In genomic region chr5:31055216-31056140, GRCm38 (mm10) we compare ENCODE assay signal across 8 mouse cellular contexts. TPM values are rescaled to one million over a fixed set of nuclear protein-coding genes. Genes with fewer than 3 reads are reported as not detected.
DNase-seq lines count a peak whose midpoint lies in the region; ATAC-seq and TF ChIP-seq lines count a peak whose summit lies in the region.

No protein-coding gene starts in this region.

- H3K4me1 ChIP-seq in kidney, embryonic 14.5 days (ENCODE audit: control insufficient read depth, insufficient read depth, low read length): peaks cover 14% of the 10 kb centered on the region
- H3K4me1 ChIP-seq in heart, embryonic 15.5 days (replicated peaks): peaks cover 15% of the 10 kb centered on the region
- peaks cover 5% of the 10 kb centered on the region for H3K4me1 ChIP-seq in lung, postnatal 0 days (ENCODE audit: insufficient read depth, low read depth, low read length)
- no peaks in the 10 kb centered on the region for H3K4me1 ChIP-seq in stomach, postnatal 0 days (replicated peaks; ENCODE audit: control insufficient read depth, insufficient read depth)

- POLR2A ChIA-PET in Patski (lab: Charles Lee): interaction anchor here (1.0 to 1.2 kb wide), 2 partner anchors 20 to 96 kb away, joined by 3 read pairs; no protein-coding TSS in a partner anchor

- DNase-seq in kidney, adult 11 months: no peak
- no peak for DNase-seq in Patski (ENCODE audit: low read depth, low spot score)
- DNase-seq in lung, postnatal 0 days (ENCODE audit: low spot score): peak; percentile 23
- DNase-seq in stomach, postnatal 0 days (ENCODE audit: low spot score): no peak
- no peak for DNase-seq in frontal cortex, postnatal 14 days (ENCODE audit: low spot score in 2 of 2)
- DNase-seq in cerebellum, postnatal 10 days: no peak

- WGBS in kidney, embryonic 14.5 days: 12% methylated on average over 19 of the region's 19 CpGs
- WGBS in heart, embryonic 15.5 days: 22% methylated on average over 19 of the region's 19 CpGs
- WGBS in lung, postnatal 0 days: 16% methylated on average over 19 of the region's 19 CpGs
- 22% methylated on average over 19 of the region's 19 CpGs for WGBS in stomach, postnatal 0 days

- peak overlapping the region; percentile 80 for H3K4me3 ChIP-seq in kidney, embryonic 14.5 days (ENCODE audit: low read length)
- peak overlapping the region; percentile 60 for H3K4me3 ChIP-seq in heart, embryonic 15.5 days
- H3K4me3 ChIP-seq in lung, postnatal 0 days (ENCODE audit: low read depth, low read length): peak overlapping the region; percentile 48
- H3K4me3 ChIP-seq in stomach, postnatal 0 days (ENCODE audit: low read depth, low read length): peak overlapping the region; percentile 60

- no peaks in the 10 kb centered on the region for H3K27me3 ChIP-seq in kidney, embryonic 14.5 days (ENCODE audit: control insufficient read depth, insufficient read depth, low read length)
- no peaks in the 10 kb centered on the region for H3K27me3 ChIP-seq in Patski
- H3K27me3 ChIP-seq in heart, embryonic 15.5 days: no peaks in the 10 kb centered on the region
- H3K27me3 ChIP-seq in lung, postnatal 0 days (replicated peaks; ENCODE audit: insufficient read depth, low read length): no peaks in the 10 kb centered on the region
- no peaks in the 10 kb centered on the region for H3K27me3 ChIP-seq in stomach, postnatal 0 days (ENCODE audit: control insufficient read depth, insufficient read depth, low read length)

- H3K27ac ChIP-seq in kidney, embryonic 14.5 days (ENCODE audit: low read depth, low read length): peak overlapping the region; percentile 76
- H3K27ac ChIP-seq in heart, embryonic 15.5 days: peak overlapping the region; percentile 63; the same call in 1 of the 2 replicates
- 0 out of 2 replicates have a peak overlapping the region, but pooled peaks have one; percentile 12 for H3K27ac ChIP-seq in lung, postnatal 0 days (ENCODE audit: low read length)
- peak overlapping the region; percentile 58 for H3K27ac ChIP-seq in stomach, postnatal 0 days (replicated peaks)

- TF ChIP-seq CTCF in Patski (IDR thresholded peaks at IDR 0.05): no peak
- no peak for TF ChIP-seq CTCF in lung, postnatal 0 days (IDR thresholded peaks at IDR 0.05)
- TF ChIP-seq CTCF in stomach, postnatal 0 days (IDR thresholded peaks at IDR 0.05; ENCODE audit: low read depth): no peak

- CTCF ChIA-PET in Patski (lab: Charles Lee): interaction anchor here (0.7 to 1.5 kb wide), 4 partner anchors 10 to 91 kb away, joined by 3 read pairs; no protein-coding TSS in a partner anchor

- H3K36me3 ChIP-seq in kidney, embryonic 14.5 days (ENCODE audit: control insufficient read depth, insufficient read depth, low read length): peaks cover 35% of the 10 kb centered on the region
- H3K36me3 ChIP-seq in heart, embryonic 15.5 days: peaks cover 34% of the 10 kb centered on the region; the same call in 1 of the 2 replicates
- H3K36me3 ChIP-seq in lung, postnatal 0 days (ENCODE audit: insufficient read depth, low read length): peaks cover 7% of the 10 kb centered on the region; the same call in 1 of the 2 replicates
- H3K36me3 ChIP-seq in stomach, postnatal 0 days (ENCODE audit: control insufficient read depth, insufficient read depth, low read length): peaks cover 10% of the 10 kb centered on the region; the same call in 1 of the 2 replicates

- H3K4me2 ChIP-seq in kidney, embryonic 14.5 days (replicated peaks; ENCODE audit: low read depth, low read length): peak overlapping the region; percentile 91
- H3K4me2 ChIP-seq in heart, embryonic 15.5 days: peak overlapping the region; percentile 96
- H3K4me2 ChIP-seq in lung, postnatal 0 days (replicated peaks; ENCODE audit: low read depth, low read length): peak overlapping the region; percentile 96
- peak overlapping the region; percentile 98 for H3K4me2 ChIP-seq in stomach, postnatal 0 days (replicated peaks; ENCODE audit: low read depth)

- peak overlapping the region; percentile 88 for H3K9ac ChIP-seq in kidney, embryonic 14.5 days (ENCODE audit: low read depth, low read length)
- H3K9ac ChIP-seq in heart, embryonic 15.5 days: peak overlapping the region; percentile 68
- peak overlapping the region; percentile 41 for H3K9ac ChIP-seq in lung, postnatal 0 days (replicated peaks; ENCODE audit: low read depth)
- peak overlapping the region; percentile 69 for H3K9ac ChIP-seq in stomach, postnatal 0 days (ENCODE audit: low read length)

- in situ Hi-C loops in Patski (cut with MboI; ENCODE audit: low pct_unique_long_range_greater_than_20kb): no loop called here

- peak; percentile 36 for ATAC-seq in kidney, embryonic 14.5 days (ENCODE audit: low FRiP score, low TSS enrichment)
- peak; percentile 10 for ATAC-seq in Patski
- peak; percentile 32; the same call in 1 of the 2 replicates for ATAC-seq in heart, embryonic 15.5 days (replicated peaks; ENCODE audit: insufficient number of reproducible peaks, insufficient read depth, low FRiP score, low read depth)
- no peak; the same call in 1 of the 2 replicates for ATAC-seq in lung, postnatal 0 days
- ATAC-seq in stomach, postnatal 0 days (ENCODE audit: low FRiP score, low TSS enrichment): no peak

- H3K9me3 ChIP-seq in kidney, embryonic 14.5 days (ENCODE audit: control insufficient read depth, low read length): no peaks in the 10 kb centered on the region
- no peaks in the 10 kb centered on the region for H3K9me3 ChIP-seq in heart, embryonic 15.5 days (replicated peaks)
- H3K9me3 ChIP-seq in lung, postnatal 0 days (ENCODE audit: low read length): no peaks in the 10 kb centered on the region
- no peaks in the 10 kb centered on the region for H3K9me3 ChIP-seq in stomach, postnatal 0 days (ENCODE audit: control insufficient read depth, low read length)

- no peak for TF ChIP-seq EP300 in lung, postnatal 0 days (IDR thresholded peaks at IDR 0.05)
- TF ChIP-seq EP300 in stomach, postnatal 0 days (optimal IDR thresholded peaks at IDR 0.05): no peak

RNA-seq across cellular contexts. Expression of gene Cad, which starts 0.9 kb away (rescaled TPM):
- polyA plus RNA-seq in kidney, embryonic 14.5 days (2014; fragmentation: Nextera tagmentation; extraction: Ambion mirVana): 35.4 and 40.5 TPM in 2 replicates
- 39.8 TPM for polyA plus RNA-seq in Patski (2021)
- 11.0 and 19.0 TPM in 2 replicates for polyA plus RNA-seq in heart, embryonic 15.5 days (2015; fragmentation: Nextera tagmentation; extraction: Ambion mirVana)
- polyA plus RNA-seq in lung, postnatal 0 days (2015; fragmentation: Nextera tagmentation; extraction: Ambion mirVana): 4.1 and 4.2 TPM in 2 replicates
- polyA plus RNA-seq in stomach, postnatal 0 days (2015; fragmentation: Nextera tagmentation; extraction: Ambion mirVana): 4.9 and 6.1 TPM in 2 replicates

RNA-seq across cellular contexts. Expression of gene Slc5a6, which starts 6.8 kb away (rescaled TPM):
- polyA plus RNA-seq in kidney, embryonic 14.5 days (2014; fragmentation: Nextera tagmentation; extraction: Ambion mirVana): 5.5 and 10.9 TPM in 2 replicates
- polyA plus RNA-seq in Patski (2021): 13.2 TPM
- 5.8 and 9.3 TPM in 2 replicates for polyA plus RNA-seq in heart, embryonic 15.5 days (2015; fragmentation: Nextera tagmentation; extraction: Ambion mirVana)
- 3.4 and 3.6 TPM in 2 replicates for polyA plus RNA-seq in lung, postnatal 0 days (2015; fragmentation: Nextera tagmentation; extraction: Ambion mirVana)
- 4.2 TPM in 2 replicates for polyA plus RNA-seq in stomach, postnatal 0 days (2015; fragmentation: Nextera tagmentation; extraction: Ambion mirVana)

RNA-seq across cellular contexts. Expression of gene Atraid, which starts 7.4 kb away (rescaled TPM):
- 144 and 160 TPM in 2 replicates for polyA plus RNA-seq in kidney, embryonic 14.5 days (2014; fragmentation: Nextera tagmentation; extraction: Ambion mirVana)
- polyA plus RNA-seq in Patski (2021): 118 TPM
- 116 and 118 TPM in 2 replicates for polyA plus RNA-seq in heart, embryonic 15.5 days (2015; fragmentation: Nextera tagmentation; extraction: Ambion mirVana)
- polyA plus RNA-seq in lung, postnatal 0 days (2015; fragmentation: Nextera tagmentation; extraction: Ambion mirVana): 260 and 289 TPM in 2 replicates
- 192 and 197 TPM in 2 replicates for polyA plus RNA-seq in stomach, postnatal 0 days (2015; fragmentation: Nextera tagmentation; extraction: Ambion mirVana)

RNA-seq across cellular contexts. Expression of gene Dnajc5g, which starts 50.6 kb away (rescaled TPM):
- not detected in 2 replicates for polyA plus RNA-seq in kidney, embryonic 14.5 days (2014; fragmentation: Nextera tagmentation; extraction: Ambion mirVana)
- polyA plus RNA-seq in Patski (2021): not detected
- not detected in 2 replicates for polyA plus RNA-seq in heart, embryonic 15.5 days (2015; fragmentation: Nextera tagmentation; extraction: Ambion mirVana)
- polyA plus RNA-seq in lung, postnatal 0 days (2015; fragmentation: Nextera tagmentation; extraction: Ambion mirVana): not detected in 2 replicates
- not detected in 2 replicates for polyA plus RNA-seq in stomach, postnatal 0 days (2015; fragmentation: Nextera tagmentation; extraction: Ambion mirVana)

RNA-seq across cellular contexts. Expression of gene Slc30a3, which starts 52.6 kb away (rescaled TPM):
- polyA plus RNA-seq in kidney, embryonic 14.5 days (2014; fragmentation: Nextera tagmentation; extraction: Ambion mirVana): 1.9 and 3.4 TPM in 2 replicates
- 0.06 TPM for polyA plus RNA-seq in Patski (2021)
- 0.25 and 0.36 TPM in 2 replicates for polyA plus RNA-seq in heart, embryonic 15.5 days (2015; fragmentation: Nextera tagmentation; extraction: Ambion mirVana)
- not detected in 2 replicates for polyA plus RNA-seq in lung, postnatal 0 days (2015; fragmentation: Nextera tagmentation; extraction: Ambion mirVana)
- polyA plus RNA-seq in stomach, postnatal 0 days (2015; fragmentation: Nextera tagmentation; extraction: Ambion mirVana): 0.11 TPM in 1 of 2 replicates, not detected in the other

Comparison
In these comparisons a context has a peak if more than half of its experiments do, and no peak if none do; other contexts are left out.
1. ATAC-seq: peak in kidney, embryonic 14.5 days (single experiment), Patski (single experiment) and heart, embryonic 15.5 days (single experiment); none in lung, postnatal 0 days (single experiment) and stomach, postnatal 0 days (single experiment).
2. H3K27ac ChIP-seq: peak in every context shown above with its lines; median percentile 76 in kidney, embryonic 14.5 days; 63 in heart, embryonic 15.5 days; 58 in stomach, postnatal 0 days; 12 in lung, postnatal 0 days.
3. Peak in every context shown above with its lines, with median percentiles within 50 percentile points of each other: H3K4me2 ChIP-seq, H3K4me3 ChIP-seq and H3K9ac ChIP-seq.